Comparison of ENCODE assay signal across 8 mouse cellular contexts in the genomic region with DNA sequence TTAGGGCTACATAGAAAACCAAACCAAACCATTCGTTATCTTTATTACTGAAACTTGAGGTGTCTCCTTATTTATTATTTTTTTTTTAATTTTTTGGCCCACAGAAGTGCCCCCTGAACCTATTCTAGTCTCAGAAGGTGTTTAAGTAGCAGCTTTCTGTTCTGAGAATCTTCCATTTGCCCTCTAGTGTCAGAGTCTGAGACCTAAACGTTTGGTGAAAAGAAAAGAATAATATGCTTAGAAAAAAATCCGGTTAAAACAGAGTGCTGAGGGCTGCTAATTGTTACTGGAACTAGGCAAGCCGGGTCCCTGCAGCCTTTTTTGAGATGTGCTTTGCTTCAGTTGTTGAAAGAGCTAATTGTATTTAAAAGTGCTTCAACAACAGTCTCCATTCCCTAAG. TPM values are rescaled to one million over a fixed set of nuclear protein-coding genes. Genes with fewer than 3 reads are reported as not detected.
DNase-seq lines count a peak whose midpoint lies in the region; ATAC-seq and TF ChIP-seq lines count a peak whose summit lies in the region.

No protein-coding gene starts in this region.

- no peaks in the 10 kb centered on the region for H3K27me3 ChIP-seq in heart, embryonic 10.5 days (ENCODE audit: insufficient read depth, poor library complexity, severe bottlenecking)
- no peaks in the 10 kb centered on the region for H3K27me3 ChIP-seq in E14TG2a.4 (ENCODE audit: insufficient read depth, low read length)
- H3K27me3 ChIP-seq in hindbrain, embryonic 12.5 days, result no peaks in the 10 kb centered on the region
- no peaks in the 10 kb centered on the region for H3K27me3 ChIP-seq in midbrain, embryonic 12.5 days

- H3K4me3 ChIP-seq in heart, embryonic 10.5 days, result peak overlapping the region; percentile 57
- peak overlapping the region; percentile 75; the same call in 1 of the 2 replicates for H3K4me3 ChIP-seq in E14TG2a.4 (replicated peaks; ENCODE audit: low read length)
- H3K4me3 ChIP-seq in hindbrain, embryonic 12.5 days, result no peak overlapping the region
- no peak overlapping the region for H3K4me3 ChIP-seq in midbrain, embryonic 12.5 days

- 31% methylated on average over 4 of the region's 4 CpGs for WGBS in heart, embryonic 10.5 days
- 43% methylated on average over 4 of the region's 4 CpGs for WGBS in hindbrain, embryonic 12.5 days
- 34% methylated on average over 4 of the region's 4 CpGs for WGBS in midbrain, embryonic 12.5 days

- peak overlapping the region; percentile 79; the same call in 1 of the 2 replicates for H3K27ac ChIP-seq in heart, embryonic 10.5 days
- no peak overlapping the region for H3K27ac ChIP-seq in hindbrain, embryonic 12.5 days
- no peak overlapping the region for H3K27ac ChIP-seq in midbrain, embryonic 12.5 days (replicated peaks)

- no peaks in the 10 kb centered on the region for H3K9me3 ChIP-seq in heart, embryonic 10.5 days
- no peaks in the 10 kb centered on the region for H3K9me3 ChIP-seq in E14TG2a.4 (ENCODE audit: low read length)
- no peaks in the 10 kb centered on the region for H3K9me3 ChIP-seq in hindbrain, embryonic 12.5 days (replicated peaks)
- H3K9me3 ChIP-seq in midbrain, embryonic 12.5 days, result no peaks in the 10 kb centered on the region

- H3K4me1 ChIP-seq in heart, embryonic 10.5 days, result no peaks in the 10 kb centered on the region
- 0 out of 2 replicates have a peak, but pooled peaks cover 3% of the 10 kb centered on the region for H3K4me1 ChIP-seq in E14TG2a.4 (replicated peaks; ENCODE audit: low read depth, low read length)
- H3K4me1 ChIP-seq in hindbrain, embryonic 12.5 days, result no peaks in the 10 kb centered on the region
- no peaks in the 10 kb centered on the region for H3K4me1 ChIP-seq in midbrain, embryonic 12.5 days

- DNase-seq in heart, embryonic 10.5 days (ENCODE audit: low spot score), result no peak
- no peak for DNase-seq in heart, postnatal 10 days
- DNase-seq in spleen, postnatal 4 days (ENCODE audit: low spot score in 2 of 2), result no peak
- no peak for DNase-seq in spleen, postnatal 14 days (ENCODE audit: low spot score in 2 of 2)
- no peak for DNase-seq in spleen, adult 12 weeks (ENCODE audit: low spot score)

- no peaks in the 10 kb centered on the region for H3K36me3 ChIP-seq in heart, embryonic 10.5 days
- H3K36me3 ChIP-seq in E14TG2a.4 (ENCODE audit: insufficient read depth, low read length), result no peaks in the 10 kb centered on the region
- H3K36me3 ChIP-seq in hindbrain, embryonic 12.5 days, result no peaks in the 10 kb centered on the region
- no peaks in the 10 kb centered on the region for H3K36me3 ChIP-seq in midbrain, embryonic 12.5 days

- intact Hi-C loops in heart, postnatal 10 days (cut with DNase I), result loop anchor here (5.0 kb wide), 1 partner anchor 68 kb away; no protein-coding TSS in a partner anchor

- no peak for ATAC-seq in hindbrain, embryonic 12.5 days (ENCODE audit: low FRiP score)
- ATAC-seq in midbrain, embryonic 12.5 days (ENCODE audit: low FRiP score, low read depth), result no peak

- H3K9ac ChIP-seq in hindbrain, embryonic 12.5 days, result no peak overlapping the region
- no peak overlapping the region for H3K9ac ChIP-seq in midbrain, embryonic 12.5 days (replicated peaks)

- TF ChIP-seq CTCF in E14TG2a.4 (conservative IDR thresholded peaks at IDR 0.05; ENCODE audit: low read length), result no peak

- peak overlapping the region; percentile 47; the same call in 1 of the 2 replicates for H3K4me2 ChIP-seq in hindbrain, embryonic 12.5 days (replicated peaks)
- H3K4me2 ChIP-seq in midbrain, embryonic 12.5 days (replicated peaks), result peak overlapping the region; percentile 57

RNA-seq across cellular contexts. Expression of gene Hmgn5, which starts 1.0 kb away (rescaled TPM):
- 16.2 and 20.0 TPM in 2 replicates for polyA plus RNA-seq in heart, embryonic 10.5 days (2016; fragmentation: Nextera tagmentation; extraction: Ambion mirVana)
- 1 to 10 TPM; 6.0 to 6.6 TPM for total RNA-seq in heart, postnatal 10 days (2021)
- polyA plus RNA-seq in hindbrain, embryonic 12.5 days (2016; fragmentation: Nextera tagmentation; extraction: Ambion mirVana), result 21.3 and 21.9 TPM in 2 replicates
- 29.5 and 38.0 TPM in 2 replicates for polyA plus RNA-seq in midbrain, embryonic 12.5 days (2016; fragmentation: Nextera tagmentation; extraction: Ambion mirVana)

Comparison
In these comparisons a context has a peak if more than half of its experiments do, and no peak if none do; other contexts are left out.
1. H3K4me3 ChIP-seq: peak in heart, embryonic 10.5 days (single experiment) and E14TG2a.4 (single experiment); none in hindbrain, embryonic 12.5 days (single experiment) and midbrain, embryonic 12.5 days (single experiment).